Mouse (Mus musculus): ENCODE data around the gene Galns.
"Not testable (repeated sequence)": the region's sequence is repeated elsewhere in the genome, so short reads cannot be mapped to it uniquely, and the experiment has no call there.

- TF ChIP-seq CTCF (IDR thresholded peaks at IDR 0.05; ENCODE audit: borderline replicate concordance, extremely low read depth, insufficient read depth, insufficient read length); POLR2A (IDR thresholded peaks at IDR 0.05; ENCODE audit: borderline replicate concordance, extremely low read depth, insufficient read depth, insufficient read length, poor library complexity, severe bottlenecking): not testable (repeated sequence)
Observed at GRCm38 (mm10) chr8:122573176-122573575, 38.1 kb downstream of the Galns start.
